In the genomic region with DNA sequence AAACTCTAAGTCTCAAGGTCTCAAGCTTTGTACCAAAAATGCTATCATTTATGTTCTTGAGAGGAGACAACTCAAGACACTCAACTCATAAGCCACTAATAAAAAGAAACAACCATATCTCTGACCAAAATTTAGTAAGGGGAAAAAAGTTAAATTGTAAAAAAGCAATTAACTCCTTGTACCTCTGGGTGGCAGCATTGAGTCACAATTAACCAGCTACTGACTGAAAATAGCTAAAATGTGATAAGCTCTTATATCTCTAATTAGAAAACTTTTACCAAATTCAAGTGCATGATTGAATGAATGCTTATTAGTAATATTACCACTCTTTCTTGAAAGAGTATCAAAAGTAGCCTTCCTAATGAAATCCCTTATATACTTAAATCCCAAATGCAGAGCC, we compare ENCODE assay signal across 9 mouse cellular contexts. TPM values are rescaled to one million over a fixed set of nuclear protein-coding genes. Genes with fewer than 3 reads are reported as not detected.
DNase-seq lines count a peak whose midpoint lies in the region; ATAC-seq and TF ChIP-seq lines count a peak whose summit lies in the region.
"Had no signal": no experiment of that assay in that cellular context is flagged by ENCODE, and none has a peak within 500 bp of the region (broad histone marks: within the 10 kb centered on the region; RNA-seq: fewer than 3 reads in every experiment).

No protein-coding gene starts in this region.

- no peaks in the 10 kb centered on the region for H3K9me3 ChIP-seq in heart, postnatal 0 days (replicated peaks; ENCODE audit: control insufficient read depth, low read length)
- H3K9me3 ChIP-seq in neural tube, embryonic 11.5 days (ENCODE audit: control insufficient read depth, low read length): no peaks in the 10 kb centered on the region
- no peaks in the 10 kb centered on the region for H3K9me3 ChIP-seq in stomach, postnatal 0 days (ENCODE audit: control insufficient read depth, low read length)
- H3K9me3 ChIP-seq in forebrain, embryonic 13.5 days (replicated peaks): no peaks in the 10 kb centered on the region
- H3K9me3 ChIP-seq: limb, embryonic 12.5 days had no signal

- H3K36me3 ChIP-seq in heart, postnatal 0 days (replicated peaks; ENCODE audit: control insufficient read depth, insufficient read depth, low read length): peaks cover 34% of the 10 kb centered on the region
- peaks cover 3% of the 10 kb centered on the region; the same call in 1 of the 2 replicates for H3K36me3 ChIP-seq in neural tube, embryonic 11.5 days (ENCODE audit: control insufficient read depth, insufficient read depth, low read length)
- peaks cover 2% of the 10 kb centered on the region; the same call in 1 of the 2 replicates for H3K36me3 ChIP-seq in stomach, postnatal 0 days (ENCODE audit: control insufficient read depth, insufficient read depth, low read length)
- H3K36me3 ChIP-seq in forebrain, embryonic 13.5 days (ENCODE audit: poor library complexity, severe bottlenecking): peaks cover 59% of the 10 kb centered on the region

- DNase-seq in heart, postnatal 0 days (ENCODE audit: low spot score): peak; percentile 46
- no peak for DNase-seq in heart, adult 11 months
- peak; percentile 17 for DNase-seq in neural tube, embryonic 11.5 days (ENCODE audit: low spot score)
- no peak for DNase-seq in neural tube, embryonic 10.5 days (ENCODE audit: extremely low spot score, low spot score)
- DNase-seq in c-Kit-positive CD71-negative TER-119-negative erythroid progenitor cells, embryonic 14.5 days (ENCODE audit: low read depth): peak; percentile 34
- no peak for DNase-seq in stomach, postnatal 0 days (ENCODE audit: low spot score)
- DNase-seq in layer of hippocampus, adult 8-10 months (ENCODE audit: low spot score in 2 of 2): no peak

- H3K4me3 ChIP-seq in heart, postnatal 0 days (ENCODE audit: low read depth, low read length): no peak overlapping the region
- H3K4me3 ChIP-seq in neural tube, embryonic 11.5 days (ENCODE audit: low read depth, low read length): no peak overlapping the region
- no peak overlapping the region for H3K4me3 ChIP-seq in stomach, postnatal 0 days (ENCODE audit: low read depth, low read length)
- no peak overlapping the region for H3K4me3 ChIP-seq in forebrain, embryonic 13.5 days
- H3K4me3 ChIP-seq: limb, embryonic 12.5 days had no signal

- H3K4me2 ChIP-seq in heart, postnatal 0 days (ENCODE audit: low read depth, low read length): no peak overlapping the region
- H3K4me2 ChIP-seq in neural tube, embryonic 11.5 days (ENCODE audit: low read depth): no peak overlapping the region
- H3K4me2 ChIP-seq in stomach, postnatal 0 days (replicated peaks; ENCODE audit: low read depth): no peak overlapping the region
- no peak overlapping the region for H3K4me2 ChIP-seq in forebrain, embryonic 13.5 days
- H3K4me2 ChIP-seq: limb, embryonic 12.5 days had no signal

- H3K27ac ChIP-seq in heart, postnatal 0 days (ENCODE audit: low read depth): no peak overlapping the region
- no peak overlapping the region for H3K27ac ChIP-seq in neural tube, embryonic 11.5 days (ENCODE audit: low read depth, low read length)
- H3K27ac ChIP-seq in stomach, postnatal 0 days (replicated peaks): no peak overlapping the region
- H3K27ac ChIP-seq in forebrain, embryonic 13.5 days: no peak overlapping the region
- H3K27ac ChIP-seq: limb, embryonic 12.5 days had no signal

- no peaks in the 10 kb centered on the region for H3K4me1 ChIP-seq in heart, postnatal 0 days (ENCODE audit: control insufficient read depth, insufficient read depth)
- no peaks in the 10 kb centered on the region for H3K4me1 ChIP-seq in neural tube, embryonic 11.5 days (ENCODE audit: control insufficient read depth, insufficient read depth, low read length)
- H3K4me1 ChIP-seq in stomach, postnatal 0 days (replicated peaks; ENCODE audit: control insufficient read depth, insufficient read depth): no peaks in the 10 kb centered on the region
- H3K4me1 ChIP-seq in forebrain, embryonic 13.5 days: no peaks in the 10 kb centered on the region
- H3K4me1 ChIP-seq: limb, embryonic 12.5 days had no signal

- no peak for TF ChIP-seq EP300 in heart, postnatal 0 days (IDR thresholded peaks at IDR 0.05; ENCODE audit: low read depth)
- TF ChIP-seq EP300 in stomach, postnatal 0 days (optimal IDR thresholded peaks at IDR 0.05): no peak

- H3K27me3 ChIP-seq in heart, postnatal 0 days (ENCODE audit: control insufficient read depth, insufficient read depth, low read length): no peaks in the 10 kb centered on the region
- H3K27me3 ChIP-seq in neural tube, embryonic 11.5 days (ENCODE audit: control insufficient read depth, insufficient read depth, low read length): no peaks in the 10 kb centered on the region
- no peaks in the 10 kb centered on the region for H3K27me3 ChIP-seq in stomach, postnatal 0 days (ENCODE audit: control insufficient read depth, insufficient read depth, low read length)
- no peaks in the 10 kb centered on the region for H3K27me3 ChIP-seq in forebrain, embryonic 13.5 days
- H3K27me3 ChIP-seq: limb, embryonic 12.5 days had no signal

- ATAC-seq in heart, postnatal 0 days (ENCODE audit: insufficient read depth, low read depth): no peak
- no peak for ATAC-seq in neural tube, embryonic 11.5 days (ENCODE audit: insufficient read depth, low FRiP score, low TSS enrichment)
- no peak for ATAC-seq in stomach, postnatal 0 days (ENCODE audit: low FRiP score, low TSS enrichment)
- no peak for ATAC-seq in forebrain, embryonic 13.5 days

- no peak overlapping the region for H3K9ac ChIP-seq in heart, postnatal 0 days (replicated peaks; ENCODE audit: low read depth, low read length)
- no peak overlapping the region for H3K9ac ChIP-seq in neural tube, embryonic 11.5 days (ENCODE audit: low read length)
- H3K9ac ChIP-seq in stomach, postnatal 0 days (ENCODE audit: low read length): no peak overlapping the region
- H3K9ac ChIP-seq in forebrain, embryonic 13.5 days: no peak overlapping the region
- H3K9ac ChIP-seq: limb, embryonic 12.5 days had no signal

- TF ChIP-seq CTCF in heart, postnatal 0 days (IDR thresholded peaks at IDR 0.05; ENCODE audit: low read depth): peak; percentile 58
- TF ChIP-seq CTCF in stomach, postnatal 0 days (IDR thresholded peaks at IDR 0.05; ENCODE audit: low read depth): peak; percentile 74

RNA-seq across cellular contexts. Expression of gene Prim2, which starts 6.4 kb away (rescaled TPM):
- total RNA-seq in heart, postnatal 0 days (2014; rRNA removed; ENCODE audit: low replicate concordance): 8.9 and 13.9 TPM in 2 replicates
- 4.9 and 6.4 TPM in 2 replicates for polyA plus RNA-seq in heart, postnatal 0 days (2015; fragmentation: Nextera tagmentation; extraction: Ambion mirVana)
- polyA plus RNA-seq in neural tube, embryonic 11.5 days (2014; fragmentation: Nextera tagmentation; extraction: Ambion mirVana): 41.9 and 47.9 TPM in 2 replicates
- polyA plus RNA-seq in stomach, postnatal 0 days (2015; fragmentation: Nextera tagmentation; extraction: Ambion mirVana): 13.1 and 13.6 TPM in 2 replicates
- total RNA-seq in layer of hippocampus, adult 8-10 months (2022): 1 to 10 TPM; 5.0 to 7.4 (median 6.9) TPM
- polyA plus RNA-seq in forebrain, embryonic 13.5 days (2015; fragmentation: Nextera tagmentation; extraction: Ambion mirVana): 47.8 and 48.0 TPM in 2 replicates

RNA-seq across cellular contexts. Expression of gene Rab23, which starts 56.5 kb away (rescaled TPM):
- total RNA-seq in heart, postnatal 0 days (2014; rRNA removed; ENCODE audit: low replicate concordance): 1.0 and 1.9 TPM in 2 replicates
- polyA plus RNA-seq in heart, postnatal 0 days (2015; fragmentation: Nextera tagmentation; extraction: Ambion mirVana): 8.9 and 9.0 TPM in 2 replicates
- polyA plus RNA-seq in neural tube, embryonic 11.5 days (2014; fragmentation: Nextera tagmentation; extraction: Ambion mirVana): 26.2 and 27.5 TPM in 2 replicates
- 14.9 and 17.0 TPM in 2 replicates for polyA plus RNA-seq in stomach, postnatal 0 days (2015; fragmentation: Nextera tagmentation; extraction: Ambion mirVana)
- 10 to 100 TPM; 28.1 to 35.6 (median 33.3) TPM for total RNA-seq in layer of hippocampus, adult 8-10 months (2022)
- polyA plus RNA-seq in forebrain, embryonic 13.5 days (2015; fragmentation: Nextera tagmentation; extraction: Ambion mirVana): 28.4 and 31.9 TPM in 2 replicates

Comparison
In these comparisons a context has a peak if more than half of its experiments do, and no peak if none do; other contexts are left out.
1. DNase-seq: peak in heart, postnatal 0 days (single experiment), neural tube, embryonic 11.5 days (single experiment) and c-Kit-positive CD71-negative TER-119-negative erythroid progenitor cells, embryonic 14.5 days (single experiment); none in heart, adult 11 months (single experiment), neural tube, embryonic 10.5 days (single experiment), stomach, postnatal 0 days (single experiment) and layer of hippocampus, adult 8-10 months (0 of 2).